Mouse (Mus musculus): ENCODE data around the gene Zfp57. TPM values are rescaled to one million over a fixed set of nuclear protein-coding genes. Genes with fewer than 3 reads are reported as not detected.

The Zfp57 gene
- total RNA-seq, 2 experiments from 2014 or later = not detected

DNA sequence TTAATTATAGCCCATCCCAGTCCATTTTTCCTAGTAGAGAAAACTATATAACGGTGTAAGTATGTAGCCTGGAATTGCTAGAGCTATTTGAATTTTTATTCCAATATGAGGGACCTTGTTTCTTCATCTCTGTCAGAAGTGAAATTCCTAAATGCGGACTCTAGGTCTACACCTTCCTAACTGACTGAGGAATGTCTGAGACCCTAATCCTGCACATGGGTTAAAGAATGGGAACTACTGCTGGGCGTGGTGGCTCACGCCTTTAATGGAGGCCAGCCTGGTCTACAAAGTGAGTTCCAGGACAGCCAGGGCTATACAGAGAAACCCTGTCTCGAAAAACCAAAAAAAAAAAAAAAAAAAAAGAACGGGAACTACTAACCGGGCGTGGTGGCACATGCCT lies 28.2 kb downstream of the Zfp57 start:
- ATAC-seq (replicated peaks; ENCODE audit: low FRiP score, poor library complexity, severe bottlenecking) = no peak

DNA sequence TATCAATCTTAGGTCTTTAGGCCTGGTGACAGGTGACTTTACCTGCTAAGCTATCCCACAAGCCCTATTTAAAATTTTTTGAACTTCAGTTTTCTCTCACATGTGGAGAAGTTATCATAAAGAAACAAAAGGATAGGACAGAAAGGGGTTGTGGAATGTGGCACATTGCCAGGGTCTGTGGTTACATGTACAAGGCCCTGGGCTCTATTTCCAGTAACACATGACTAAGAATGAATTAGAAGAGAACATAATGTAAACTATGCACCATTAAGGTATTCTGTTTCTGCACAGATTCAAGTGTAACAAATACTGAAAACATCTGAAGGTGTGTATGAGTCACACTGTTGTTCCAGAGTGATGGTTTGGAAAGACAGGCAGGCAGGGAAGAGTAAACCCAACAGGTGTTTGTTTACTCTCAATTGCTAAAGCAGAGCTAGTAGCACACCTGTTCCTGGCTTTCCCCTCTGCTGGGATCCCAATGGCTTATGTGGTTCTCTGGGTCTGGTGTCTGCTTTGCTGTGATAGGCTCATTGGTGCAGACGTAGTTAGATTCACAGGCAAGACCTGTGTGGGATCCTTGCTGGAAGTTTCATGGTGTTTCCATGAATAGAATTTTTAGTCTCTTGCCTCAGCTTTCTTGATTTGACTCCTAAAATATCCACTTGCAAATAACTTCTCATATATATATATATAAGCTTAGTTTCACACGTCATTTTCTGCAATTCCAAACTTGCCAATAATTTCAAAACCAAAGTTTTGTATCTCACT lies 38.3 kb downstream of the Zfp57 start:
- no peak for ATAC-seq (replicated peaks; ENCODE audit: low FRiP score, poor library complexity, severe bottlenecking)

DNA sequence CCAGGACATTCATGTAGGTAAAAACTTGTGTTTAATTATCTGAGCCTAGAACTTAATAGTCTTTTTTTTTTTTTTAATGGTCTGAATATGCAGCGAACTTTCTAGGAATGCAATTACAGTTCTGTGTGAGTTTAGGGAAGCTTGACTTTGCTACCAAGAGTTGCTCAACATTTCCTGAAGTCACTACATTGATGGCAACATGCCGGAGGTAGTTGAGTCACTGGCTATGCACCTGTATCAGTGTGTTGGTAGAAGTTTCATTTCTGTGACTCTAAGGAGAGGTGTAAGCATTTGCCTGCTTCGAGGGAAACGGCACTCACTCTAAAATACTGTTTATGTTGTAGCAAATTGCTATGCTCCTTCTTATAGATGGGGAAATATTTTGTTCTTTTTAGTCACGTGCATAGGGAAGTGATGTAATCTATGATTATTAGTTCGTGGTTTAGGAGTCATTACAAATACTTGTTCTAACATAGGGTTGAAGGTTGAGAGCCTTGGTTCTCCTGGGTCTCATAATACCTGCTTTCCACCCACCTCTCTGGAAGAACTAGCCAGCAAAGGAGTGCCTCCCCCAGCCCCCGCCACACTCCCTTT lies 43.8 kb downstream of the Zfp57 start:
- ATAC-seq (replicated peaks; ENCODE audit: low FRiP score, poor library complexity, severe bottlenecking) = no peak

DNA sequence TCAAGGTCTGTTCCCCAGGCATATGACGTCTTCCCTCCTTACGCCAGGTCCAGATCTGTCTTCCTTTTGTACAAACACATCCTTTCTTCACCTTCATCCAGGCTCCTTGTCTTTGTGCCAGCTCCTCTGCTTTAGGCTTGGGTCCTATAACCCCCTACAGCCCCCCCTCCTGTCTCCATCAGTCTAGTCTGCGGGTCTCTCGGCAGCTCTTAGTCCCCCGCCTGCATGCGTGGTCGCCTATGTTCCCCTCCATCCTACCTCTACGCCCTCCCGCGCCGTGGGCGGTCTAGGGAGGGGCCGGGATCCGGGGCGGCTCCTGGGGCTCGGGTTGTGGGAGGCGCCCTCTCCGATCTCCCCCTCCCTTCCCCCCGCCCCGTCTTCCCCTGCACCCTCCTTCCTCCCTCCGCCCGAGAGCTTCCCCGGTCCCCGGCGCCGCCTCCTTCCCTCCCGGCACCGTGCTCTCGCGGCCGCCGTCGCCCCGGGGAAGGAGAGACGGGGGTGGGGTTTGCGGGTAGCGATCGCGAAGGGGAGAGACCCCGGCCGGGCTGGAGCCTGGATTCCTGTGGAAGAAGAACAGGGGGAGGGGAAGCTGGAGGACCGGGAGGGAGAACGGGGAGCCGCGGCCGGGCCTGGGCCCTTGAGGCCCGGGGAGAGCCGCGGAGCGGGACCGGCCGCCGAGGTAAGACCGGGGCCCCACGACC lies 44.8 kb downstream of the Zfp57 start, which contains the start of gene Gabbr1:
Gene Gabbr1, plus strand, starts transcription at position 356 of the 701 bp plus-strand sequence.
- ATAC-seq (replicated peaks; ENCODE audit: low FRiP score, poor library complexity, severe bottlenecking) = no peak

DNA sequence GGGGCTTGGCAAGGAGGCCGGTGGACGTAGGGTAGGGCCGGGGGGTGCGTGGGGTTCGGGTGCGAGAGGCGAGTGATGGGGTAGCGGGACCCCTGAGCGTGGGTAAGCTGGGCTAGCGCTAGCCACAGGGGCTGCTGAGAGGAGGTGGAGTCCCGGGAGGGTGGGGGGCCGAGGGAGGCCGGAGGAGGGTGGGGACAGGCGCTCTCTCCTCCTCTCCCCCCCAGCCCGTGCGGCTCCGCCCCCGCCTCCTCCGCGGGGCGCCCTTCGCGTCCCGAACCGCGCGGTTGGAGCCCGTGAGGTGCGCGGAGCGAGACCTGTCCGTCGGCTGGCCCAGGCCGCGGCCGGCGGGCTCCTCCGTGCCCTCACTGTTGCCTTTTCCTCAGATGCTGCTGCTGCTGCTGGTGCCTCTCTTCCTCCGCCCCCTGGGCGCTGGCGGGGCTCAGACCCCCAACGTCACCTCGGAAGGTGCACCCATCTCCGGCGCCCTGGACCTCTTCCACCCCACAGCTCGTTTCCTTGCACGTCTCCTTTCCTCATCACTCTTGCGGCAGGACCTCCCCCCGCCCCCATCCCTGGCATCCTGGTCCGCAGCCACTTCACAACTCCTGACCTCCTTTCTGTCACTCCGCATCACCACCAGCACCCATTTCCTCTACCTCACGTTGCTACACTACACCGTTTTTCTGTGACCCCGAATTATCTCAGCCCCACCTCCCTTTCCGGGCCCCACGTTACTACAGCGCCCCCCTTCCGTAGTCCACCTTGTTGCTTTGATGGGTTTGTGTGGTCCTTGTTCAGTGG lies 45.5 kb downstream of the Zfp57 start:
- ATAC-seq (replicated peaks; ENCODE audit: low FRiP score, poor library complexity, severe bottlenecking) = no peak

GRCm38 (mm10) chr17:37047332-37047976 lies 46.5 kb downstream of the Zfp57 start:
- ATAC-seq (replicated peaks; ENCODE audit: low FRiP score, poor library complexity, severe bottlenecking) = no peak

- no peak for ATAC-seq (replicated peaks; ENCODE audit: low FRiP score, poor library complexity, severe bottlenecking)
Observed at GRCm38 (mm10) chr17:37047981-37048380, 47.0 kb downstream of the Zfp57 start.

DNA sequence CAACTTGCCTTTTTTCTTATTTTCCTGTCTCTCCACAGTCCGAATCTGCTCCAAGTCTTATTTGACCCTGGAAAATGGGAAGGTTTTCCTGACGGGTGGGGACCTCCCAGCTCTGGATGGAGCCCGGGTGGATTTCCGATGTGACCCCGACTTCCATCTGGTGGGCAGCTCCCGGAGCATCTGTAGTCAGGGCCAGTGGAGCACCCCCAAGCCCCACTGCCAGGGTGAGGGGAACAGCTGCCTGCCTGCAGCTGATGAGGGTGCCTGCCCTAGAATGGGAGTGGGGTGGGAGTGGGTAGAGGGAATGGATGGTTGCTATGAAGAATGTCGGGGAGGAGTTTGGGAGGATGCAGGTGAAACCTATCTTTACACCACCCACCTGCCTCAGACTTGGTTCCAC lies 47.4 kb downstream of the Zfp57 start:
- ATAC-seq (replicated peaks; ENCODE audit: low FRiP score, poor library complexity, severe bottlenecking) = no peak

- ATAC-seq (replicated peaks; ENCODE audit: low FRiP score, poor library complexity, severe bottlenecking) = no peak
Observed at GRCm38 (mm10) chr17:37049570-37050310, 48.8 kb downstream of the Zfp57 start.

GRCm38 (mm10) chr17:37050399-37050798 lies 49.4 kb downstream of the Zfp57 start:
- ATAC-seq (replicated peaks; ENCODE audit: low FRiP score, poor library complexity, severe bottlenecking) = no peak

DNA sequence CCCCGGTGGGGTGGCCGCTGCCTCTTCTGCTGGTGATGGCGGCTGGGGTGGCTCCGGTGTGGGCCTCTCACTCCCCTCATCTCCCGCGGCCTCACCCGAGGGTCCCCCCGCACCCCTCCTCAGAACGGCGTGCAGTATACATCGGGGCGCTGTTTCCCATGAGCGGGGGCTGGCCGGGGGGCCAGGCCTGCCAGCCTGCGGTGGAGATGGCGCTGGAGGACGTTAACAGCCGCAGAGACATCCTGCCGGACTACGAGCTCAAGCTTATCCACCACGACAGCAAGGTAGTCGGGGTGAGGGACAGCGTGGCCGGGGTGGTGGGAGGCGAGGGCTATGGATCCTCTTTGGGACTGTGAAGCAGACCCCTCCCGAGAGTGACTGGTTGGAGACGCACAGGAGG lies 49.9 kb downstream of the Zfp57 start:
- ATAC-seq (replicated peaks; ENCODE audit: low FRiP score, poor library complexity, severe bottlenecking) = no peak

GRCm38 (mm10) chr17:37051745-37052144 lies 50.8 kb downstream of the Zfp57 start:
- ATAC-seq (replicated peaks; ENCODE audit: low FRiP score, poor library complexity, severe bottlenecking) = no peak

- ATAC-seq (replicated peaks; ENCODE audit: low FRiP score, poor library complexity, severe bottlenecking) = no peak
Observed at GRCm38 (mm10) chr17:37056957-37057356, 56.0 kb downstream of the Zfp57 start.

Other genes starting within 250 kb of the Zfp57 start
- not detected in 2 replicates for gene H2-M10.5, start 228.3 kb upstream of the Zfp57 start, total RNA-seq (2015; ENCODE audit: low replicate concordance)
- not detected in 2 replicates for gene H2-M10.5, start 228.3 kb upstream of the Zfp57 start, total RNA-seq (2017; ENCODE audit: low replicate concordance)
- not detected in 2 replicates for gene H2-M10.6, start 189.0 kb upstream of the Zfp57 start, total RNA-seq (2015; ENCODE audit: low replicate concordance)
- not detected in 2 replicates for gene H2-M10.6, start 189.0 kb upstream of the Zfp57 start, total RNA-seq (2017; ENCODE audit: low replicate concordance)
- 88.8 and 93.2 TPM in 2 replicates for gene Trim26, start 164.0 kb upstream of the Zfp57 start, total RNA-seq (2015; ENCODE audit: low replicate concordance)
- 63.6 and 65.4 TPM in 2 replicates for gene Trim26, start 164.0 kb upstream of the Zfp57 start, total RNA-seq (2017; ENCODE audit: low replicate concordance)
- not detected in 2 replicates for gene Trim15, start 134.0 kb upstream of the Zfp57 start, total RNA-seq (2015; ENCODE audit: low replicate concordance)
- gene Trim15, start 134.0 kb upstream of the Zfp57 start, total RNA-seq (2017; ENCODE audit: low replicate concordance) = 0.70 and 2.5 TPM in 2 replicates
- 592 TPM in 2 replicates for gene Trim10, start 131.6 kb upstream of the Zfp57 start, total RNA-seq (2015; ENCODE audit: low replicate concordance)
- gene Trim10, start 131.6 kb upstream of the Zfp57 start, total RNA-seq (2017; ENCODE audit: low replicate concordance) = 1,227 and 1,601 TPM in 2 replicates
- not detected in 2 replicates for gene Trim40, start 111.0 kb upstream of the Zfp57 start, total RNA-seq (2015; ENCODE audit: low replicate concordance)
- gene Trim40, start 111.0 kb upstream of the Zfp57 start, total RNA-seq (2017; ENCODE audit: low replicate concordance) = not detected in 2 replicates
- gene Trim31, start 103.0 kb upstream of the Zfp57 start, total RNA-seq (2015; ENCODE audit: low replicate concordance) = not detected in 2 replicates
- not detected in 2 replicates for gene Trim31, start 103.0 kb upstream of the Zfp57 start, total RNA-seq (2017; ENCODE audit: low replicate concordance)
- not detected in 2 replicates for gene Rnf39, start 58.2 kb upstream of the Zfp57 start, total RNA-seq (2015; ENCODE audit: low replicate concordance)
- gene Rnf39, start 58.2 kb upstream of the Zfp57 start, total RNA-seq (2017; ENCODE audit: low replicate concordance) = not detected in 2 replicates
- 21.9 and 35.5 TPM in 2 replicates for gene Ppp1r11, start 49.4 kb upstream of the Zfp57 start, total RNA-seq (2015; ENCODE audit: low replicate concordance)
- gene Ppp1r11, start 49.4 kb upstream of the Zfp57 start, total RNA-seq (2017; ENCODE audit: low replicate concordance) = 8.8 and 14.4 TPM in 2 replicates
- gene Znrd1, start 42.6 kb upstream of the Zfp57 start, total RNA-seq (2015; ENCODE audit: low replicate concordance) = 18.8 and 23.2 TPM in 2 replicates
- gene Znrd1, start 42.6 kb upstream of the Zfp57 start, total RNA-seq (2017; ENCODE audit: low replicate concordance) = 5.7 and 11.0 TPM in 2 replicates
- gene Znrd1as, start 42.6 kb upstream of the Zfp57 start, total RNA-seq (2015; ENCODE audit: low replicate concordance) = 3.8 TPM in 1 of 2 replicates, not detected in the other
- 0.51 and 7.0 TPM in 2 replicates for gene Znrd1as, start 42.6 kb upstream of the Zfp57 start, total RNA-seq (2017; ENCODE audit: low replicate concordance)
- not detected in 2 replicates for gene 2410137M14Rik, start 19.9 kb upstream of the Zfp57 start, total RNA-seq (2015; ENCODE audit: low replicate concordance)
- gene 2410137M14Rik, start 19.9 kb upstream of the Zfp57 start, total RNA-seq (2017; ENCODE audit: low replicate concordance) = not detected in 2 replicates
- gene H2-M5, start 11.6 kb upstream of the Zfp57 start, total RNA-seq (2015; ENCODE audit: low replicate concordance) = not detected in 2 replicates
- gene H2-M5, start 11.6 kb upstream of the Zfp57 start, total RNA-seq (2017; ENCODE audit: low replicate concordance) = not detected in 2 replicates
- gene Mog, start 22.2 kb downstream of the Zfp57 start, total RNA-seq (2015; ENCODE audit: low replicate concordance) = not detected in 2 replicates
- gene Mog, start 22.2 kb downstream of the Zfp57 start, total RNA-seq (2017; ENCODE audit: low replicate concordance) = not detected in 2 replicates
- 0.42 and 1.2 TPM in 2 replicates for gene Gabbr1, start 44.8 kb downstream of the Zfp57 start, total RNA-seq (2015; ENCODE audit: low replicate concordance)
- gene Gabbr1, start 44.8 kb downstream of the Zfp57 start, total RNA-seq (2017; ENCODE audit: low replicate concordance) = 0.85 and 1.1 TPM in 2 replicates
- gene Olfr90, start 87.3 kb downstream of the Zfp57 start, total RNA-seq (2015; ENCODE audit: low replicate concordance) = not detected in 2 replicates
- gene Olfr90, start 87.3 kb downstream of the Zfp57 start, total RNA-seq (2017; ENCODE audit: low replicate concordance) = not detected in 2 replicates
- not detected in 2 replicates for gene Olfr91, start 97.1 kb downstream of the Zfp57 start, total RNA-seq (2015; ENCODE audit: low replicate concordance)
- not detected in 2 replicates for gene Olfr91, start 97.1 kb downstream of the Zfp57 start, total RNA-seq (2017; ENCODE audit: low replicate concordance)
- gene Olfr92, start 118.9 kb downstream of the Zfp57 start, total RNA-seq (2015; ENCODE audit: low replicate concordance) = not detected in 2 replicates
- gene Olfr92, start 118.9 kb downstream of the Zfp57 start, total RNA-seq (2017; ENCODE audit: low replicate concordance) = not detected in 2 replicates
- not detected in 2 replicates for gene Olfr93, start 160.3 kb downstream of the Zfp57 start, total RNA-seq (2015; ENCODE audit: low replicate concordance)
- gene Olfr93, start 160.3 kb downstream of the Zfp57 start, total RNA-seq (2017; ENCODE audit: low replicate concordance) = not detected in 2 replicates
- 5.4 TPM in 1 of 2 replicates, not detected in the other for gene Ubd, start 192.7 kb downstream of the Zfp57 start, total RNA-seq (2015; ENCODE audit: low replicate concordance)
- gene Ubd, start 192.7 kb downstream of the Zfp57 start, total RNA-seq (2017; ENCODE audit: low replicate concordance) = 1.7 and 4.7 TPM in 2 replicates
- not detected in 2 replicates for gene Olfr94, start 199.8 kb downstream of the Zfp57 start, total RNA-seq (2015; ENCODE audit: low replicate concordance)
- not detected in 2 replicates for gene Olfr94, start 199.8 kb downstream of the Zfp57 start, total RNA-seq (2017; ENCODE audit: low replicate concordance)
- not detected in 2 replicates for gene Olfr95, start 212.0 kb downstream of the Zfp57 start, total RNA-seq (2015; ENCODE audit: low replicate concordance)
- not detected in 2 replicates for gene Olfr95, start 212.0 kb downstream of the Zfp57 start, total RNA-seq (2017; ENCODE audit: low replicate concordance)
- not detected in 2 replicates for gene Olfr96, start 219.0 kb downstream of the Zfp57 start, total RNA-seq (2015; ENCODE audit: low replicate concordance)
- not detected in 2 replicates for gene Olfr96, start 219.0 kb downstream of the Zfp57 start, total RNA-seq (2017; ENCODE audit: low replicate concordance)
- gene Olfr97, start 236.2 kb downstream of the Zfp57 start, total RNA-seq (2015; ENCODE audit: low replicate concordance) = not detected in 2 replicates
- not detected in 2 replicates for gene Olfr97, start 236.2 kb downstream of the Zfp57 start, total RNA-seq (2017; ENCODE audit: low replicate concordance)